Mouse (Mus musculus): ENCODE results near the gene Klhl25. TPM values are rescaled to one million over a fixed set of nuclear protein-coding genes. Genes with fewer than 3 reads are reported as not detected.
"Not testable (repeated sequence)": the region's sequence is repeated elsewhere in the genome, so short reads cannot be mapped to it uniquely, and the experiment has no call there.

Klhl25 gene
- polyA plus RNA-seq, 1 experiment from 2014 or later, result 33.0 TPM

- H3K27ac ChIP-seq (ENCODE audit: low read depth, low read length), result no peak overlapping the region
- no peak for ATAC-seq
- H3K9me3 ChIP-seq (ENCODE audit: control insufficient read depth, low read length), result no peaks in the 10 kb centered on the region
- H3K4me1 ChIP-seq (ENCODE audit: control insufficient read depth, insufficient read depth, low read depth, low read length), result no peaks in the 10 kb centered on the region
- no peak overlapping the region for H3K9ac ChIP-seq (ENCODE audit: low read depth, low read length)
- no peak overlapping the region for H3K4me3 ChIP-seq (ENCODE audit: low read length)
- WGBS, result 88% methylated on average over 4 of the region's 4 CpGs
- no peaks in the 10 kb centered on the region for H3K36me3 ChIP-seq (ENCODE audit: control insufficient read depth, insufficient read depth, low read length)
- no peaks in the 10 kb centered on the region for H3K27me3 ChIP-seq (replicated peaks; ENCODE audit: control insufficient read depth, insufficient read depth, low read length)
- H3K4me2 ChIP-seq (ENCODE audit: low read length), result no peak overlapping the region
Measured at GRCm38 (mm10) chr7:75840071-75840470, 8.0 kb upstream of the Klhl25 start.

GRCm38 (mm10) chr7:75842306-75842705, 5.8 kb upstream of the Klhl25 start:
- Histone ChIP-seq H3K27ac (ENCODE audit: low read depth, low read length) (no peak overlapping the region), H3K36me3 (ENCODE audit: control insufficient read depth, insufficient read depth, low read length) (no peaks in the 10 kb centered on the region), H3K9ac (ENCODE audit: low read depth, low read length) (no peak overlapping the region), H3K4me2 (ENCODE audit: low read length) (no peak overlapping the region), H3K27me3 (replicated peaks; ENCODE audit: control insufficient read depth, insufficient read depth, low read length) (no peaks in the 10 kb centered on the region), H3K4me1 (ENCODE audit: control insufficient read depth, insufficient read depth, low read depth, low read length) (no peaks in the 10 kb centered on the region; the same call in 1 of the 2 replicates), H3K9me3 (ENCODE audit: control insufficient read depth, low read length) (no peaks in the 10 kb centered on the region), H3K4me3 (ENCODE audit: low read length) (no peak overlapping the region)
- WGBS, result 89% methylated on average over 3 of the region's 3 CpGs
- no peak for ATAC-seq

GRCm38 (mm10) chr7:75845936-75846335, 2.2 kb upstream of the Klhl25 start:
- Histone ChIP-seq H3K4me1 (ENCODE audit: control insufficient read depth, insufficient read depth, low read depth, low read length) (peaks cover 9% of the 10 kb centered on the region), H3K9me3 (ENCODE audit: control insufficient read depth, low read length) (no peaks in the 10 kb centered on the region), H3K27me3 (replicated peaks; ENCODE audit: control insufficient read depth, insufficient read depth, low read length) (no peaks in the 10 kb centered on the region), H3K9ac (ENCODE audit: low read depth, low read length) (no peak overlapping the region), H3K36me3 (ENCODE audit: control insufficient read depth, insufficient read depth, low read length) (no peaks in the 10 kb centered on the region), H3K4me2 (ENCODE audit: low read length) (no peak overlapping the region), H3K27ac (ENCODE audit: low read depth, low read length) (no peak overlapping the region), H3K4me3 (ENCODE audit: low read length) (no peak overlapping the region)
- no peak for ATAC-seq
- 92% methylated on average over 1 of the region's 1 CpGs for WGBS

- no peak overlapping the region for H3K4me2 ChIP-seq (ENCODE audit: low read length)
- H3K4me3 ChIP-seq (ENCODE audit: low read length), result no peak overlapping the region
- H3K4me1 ChIP-seq (ENCODE audit: control insufficient read depth, insufficient read depth, low read depth, low read length), result peaks cover 12% of the 10 kb centered on the region
- 49% methylated on average over 7 of the region's 7 CpGs for WGBS
- no peaks in the 10 kb centered on the region for H3K36me3 ChIP-seq (ENCODE audit: control insufficient read depth, insufficient read depth, low read length)
- no peaks in the 10 kb centered on the region for H3K27me3 ChIP-seq (replicated peaks; ENCODE audit: control insufficient read depth, insufficient read depth, low read length)
- no peaks in the 10 kb centered on the region for H3K9me3 ChIP-seq (ENCODE audit: control insufficient read depth, low read length)
- no peak overlapping the region for H3K27ac ChIP-seq (ENCODE audit: low read depth, low read length)
- ATAC-seq, result no peak
- no peak overlapping the region for H3K9ac ChIP-seq (ENCODE audit: low read depth, low read length)
Measured at GRCm38 (mm10) chr7:75846942-75847341, 1.2 kb upstream of the Klhl25 start.

GRCm38 (mm10) chr7:75847489-75847888, 621 bp upstream of the Klhl25 start:
- Histone ChIP-seq H3K4me2 (ENCODE audit: low read length) (peak overlapping the region; percentile 56), H3K9me3 (ENCODE audit: control insufficient read depth, low read length) (no peaks in the 10 kb centered on the region), H3K27me3 (replicated peaks; ENCODE audit: control insufficient read depth, insufficient read depth, low read length) (no peaks in the 10 kb centered on the region), H3K9ac (ENCODE audit: low read depth, low read length) (no peak overlapping the region), H3K36me3 (ENCODE audit: control insufficient read depth, insufficient read depth, low read length) (no peaks in the 10 kb centered on the region), H3K4me1 (ENCODE audit: control insufficient read depth, insufficient read depth, low read depth, low read length) (peaks cover 13% of the 10 kb centered on the region), H3K27ac (ENCODE audit: low read depth, low read length) (no peak overlapping the region), H3K4me3 (ENCODE audit: low read length) (peak overlapping the region; percentile 78)
- ATAC-seq, result no peak
- 17% methylated on average over 6 of the region's 6 CpGs for WGBS

- H3K9ac ChIP-seq (ENCODE audit: low read depth, low read length), result peak overlapping the region; percentile 79
- peak overlapping the region; percentile 82 for H3K27ac ChIP-seq (ENCODE audit: low read depth, low read length)
- H3K4me3 ChIP-seq (ENCODE audit: low read length), result peak overlapping the region; percentile 78
- H3K9me3 ChIP-seq (ENCODE audit: control insufficient read depth, low read length), result no peaks in the 10 kb centered on the region
- H3K27me3 ChIP-seq (replicated peaks; ENCODE audit: control insufficient read depth, insufficient read depth, low read length), result no peaks in the 10 kb centered on the region
- H3K36me3 ChIP-seq (ENCODE audit: control insufficient read depth, insufficient read depth, low read length), result no peaks in the 10 kb centered on the region
- WGBS, result 2% methylated on average over 17 of the region's 25 CpGs
- ATAC-seq, result no peak
- H3K4me2 ChIP-seq (ENCODE audit: low read length), result peak overlapping the region; percentile 88
- peaks cover 27% of the 10 kb centered on the region for H3K4me1 ChIP-seq (ENCODE audit: control insufficient read depth, insufficient read depth, low read depth, low read length)
Measured at GRCm38 (mm10) chr7:75848776-75849670, 913 bp downstream of the Klhl25 start.

GRCm38 (mm10) chr7:75850396-75850795, 2.3 kb downstream of the Klhl25 start:
- H3K9me3 ChIP-seq (ENCODE audit: control insufficient read depth, low read length); H3K36me3 ChIP-seq (ENCODE audit: control insufficient read depth, insufficient read depth, low read length); H3K4me3 ChIP-seq (ENCODE audit: low read length); H3K27ac ChIP-seq (ENCODE audit: low read depth, low read length); H3K27me3 ChIP-seq (replicated peaks; ENCODE audit: control insufficient read depth, insufficient read depth, low read length); H3K4me2 ChIP-seq (ENCODE audit: low read length); H3K9ac ChIP-seq (ENCODE audit: low read depth, low read length): not testable (repeated sequence)
- ATAC-seq, result peak; percentile 29; the same call in 1 of the 2 replicates
- H3K4me1 ChIP-seq (ENCODE audit: control insufficient read depth, insufficient read depth, low read depth, low read length), result peaks cover 41% of the 10 kb centered on the region
- 78% methylated on average over 1 of the region's 3 CpGs for WGBS

- WGBS, result 79% methylated on average over 10 of the region's 10 CpGs
- Histone ChIP-seq H3K27me3 (replicated peaks; ENCODE audit: control insufficient read depth, insufficient read depth, low read length) (no peaks in the 10 kb centered on the region), H3K4me1 (ENCODE audit: control insufficient read depth, insufficient read depth, low read depth, low read length) (peaks cover 45% of the 10 kb centered on the region), H3K4me3 (ENCODE audit: low read length) (no peak overlapping the region), H3K27ac (ENCODE audit: low read depth, low read length) (peak overlapping the region; percentile 55; the same call in 1 of the 2 replicates), H3K9me3 (ENCODE audit: control insufficient read depth, low read length) (no peaks in the 10 kb centered on the region), H3K9ac (ENCODE audit: low read depth, low read length) (no peak overlapping the region), H3K4me2 (ENCODE audit: low read length) (no peak overlapping the region), H3K36me3 (ENCODE audit: control insufficient read depth, insufficient read depth, low read length) (no peaks in the 10 kb centered on the region)
- no peak for ATAC-seq
Measured at GRCm38 (mm10) chr7:75851290-75851689, 3.2 kb downstream of the Klhl25 start.

- Histone ChIP-seq H3K27me3 (replicated peaks; ENCODE audit: control insufficient read depth, insufficient read depth, low read length) (no peaks in the 10 kb centered on the region), H3K4me2 (ENCODE audit: low read length) (peak overlapping the region; percentile 16; the same call in 1 of the 2 replicates), H3K4me3 (ENCODE audit: low read length) (no peak overlapping the region), H3K36me3 (ENCODE audit: control insufficient read depth, insufficient read depth, low read length) (no peaks in the 10 kb centered on the region), H3K27ac (ENCODE audit: low read depth, low read length) (peak overlapping the region; percentile 71), H3K4me1 (ENCODE audit: control insufficient read depth, insufficient read depth, low read depth, low read length) (peaks cover 45% of the 10 kb centered on the region), H3K9me3 (ENCODE audit: control insufficient read depth, low read length) (no peaks in the 10 kb centered on the region), H3K9ac (ENCODE audit: low read depth, low read length) (peak overlapping the region; percentile 32)
- WGBS, result 31% methylated on average over 4 of the region's 4 CpGs
- peak; percentile 72 for ATAC-seq
Measured at GRCm38 (mm10) chr7:75852363-75852762, 4.3 kb downstream of the Klhl25 start.

All from hindbrain, embryonic 16.5 days (tissue).